Mouse (Mus musculus): Measurements from ENCODE around the gene Swsap1. TPM values are rescaled to one million over a fixed set of nuclear protein-coding genes. Genes with fewer than 3 reads are reported as not detected.

Gene Swsap1
- polyA plus RNA-seq, 1 experiment, result 10.5 TPM

GRCm38 (mm10) chr9:21947540-21948130 is 7.9 kb upstream of the Swsap1 start:
- TF ChIP-seq POLR2A (IDR thresholded peaks at IDR 0.05; ENCODE audit: low read depth, low read length), result no peak
- TF ChIP-seq CTCF (conservative IDR thresholded peaks at IDR 0.05; ENCODE audit: insufficient read depth, insufficient read length, low read depth, low read length), result no peak
- Histone ChIP-seq H3K4me3 (ENCODE audit: insufficient read depth, low read depth, low read length) (no peak overlapping the region), H3K27me3 (replicated peaks; ENCODE audit: control insufficient read depth, insufficient read depth, low read length) (no peaks in the 10 kb centered on the region), H3K4me1 (ENCODE audit: control insufficient read depth, insufficient read depth, low read length) (no peaks in the 10 kb centered on the region), H3K27ac (ENCODE audit: insufficient read depth, low read depth, low read length) (no peak overlapping the region), H3K36me3 (ENCODE audit: control insufficient read depth, insufficient read depth, low read length) (no peaks in the 10 kb centered on the region)
- 10% methylated on average over 28 of the region's 28 CpGs for WGBS
- DNase-seq, result no peak

DNA sequence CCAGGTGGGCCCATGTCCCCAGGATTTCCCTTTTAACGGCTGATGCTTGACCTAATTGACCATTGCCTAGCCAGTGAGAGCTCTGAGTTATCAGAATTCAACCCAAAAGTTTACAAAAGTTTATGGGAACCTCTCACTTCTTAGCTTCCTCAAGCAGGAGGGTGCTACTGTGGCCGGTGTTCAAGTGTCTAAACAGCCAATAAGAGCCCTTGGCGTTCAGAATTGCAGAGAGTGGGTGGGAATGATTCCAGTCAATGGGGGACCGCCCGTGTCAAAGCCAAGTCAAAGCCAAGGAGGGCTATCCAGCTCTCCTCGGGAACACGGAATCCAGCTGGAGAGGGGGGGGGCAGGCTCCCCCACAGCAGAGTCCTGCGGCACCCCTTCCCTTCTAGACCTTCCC is 7.4 kb upstream of the Swsap1 start:
- TF ChIP-seq POLR2A (IDR thresholded peaks at IDR 0.05; ENCODE audit: low read depth, low read length), result no peak
- TF ChIP-seq CTCF (conservative IDR thresholded peaks at IDR 0.05; ENCODE audit: insufficient read depth, insufficient read length, low read depth, low read length), result no peak
- no peaks in the 10 kb centered on the region for H3K36me3 ChIP-seq (ENCODE audit: control insufficient read depth, insufficient read depth, low read length)
- 52% methylated on average over 8 of the region's 8 CpGs for WGBS
- no peaks in the 10 kb centered on the region for H3K27me3 ChIP-seq (replicated peaks; ENCODE audit: control insufficient read depth, insufficient read depth, low read length)
- no peak for DNase-seq
- H3K27ac ChIP-seq (ENCODE audit: insufficient read depth, low read depth, low read length), result no peak overlapping the region
- H3K4me3 ChIP-seq (ENCODE audit: insufficient read depth, low read depth, low read length), result no peak overlapping the region
- H3K4me1 ChIP-seq (ENCODE audit: control insufficient read depth, insufficient read depth, low read length), result no peaks in the 10 kb centered on the region

GRCm38 (mm10) chr9:21948790-21949189 is 6.8 kb upstream of the Swsap1 start:
- H3K36me3 ChIP-seq (ENCODE audit: control insufficient read depth, insufficient read depth, low read length), result no peaks in the 10 kb centered on the region
- WGBS, result 66% methylated on average over 6 of the region's 6 CpGs
- DNase-seq, result no peak
- H3K4me1 ChIP-seq (ENCODE audit: control insufficient read depth, insufficient read depth, low read length), result no peaks in the 10 kb centered on the region
- TF ChIP-seq CTCF (conservative IDR thresholded peaks at IDR 0.05; ENCODE audit: insufficient read depth, insufficient read length, low read depth, low read length), result no peak
- TF ChIP-seq POLR2A (IDR thresholded peaks at IDR 0.05; ENCODE audit: low read depth, low read length), result no peak
- no peaks in the 10 kb centered on the region for H3K27me3 ChIP-seq (replicated peaks; ENCODE audit: control insufficient read depth, insufficient read depth, low read length)
- no peak overlapping the region for H3K4me3 ChIP-seq (ENCODE audit: insufficient read depth, low read depth, low read length)
- H3K27ac ChIP-seq (ENCODE audit: insufficient read depth, low read depth, low read length), result no peak overlapping the region

DNA sequence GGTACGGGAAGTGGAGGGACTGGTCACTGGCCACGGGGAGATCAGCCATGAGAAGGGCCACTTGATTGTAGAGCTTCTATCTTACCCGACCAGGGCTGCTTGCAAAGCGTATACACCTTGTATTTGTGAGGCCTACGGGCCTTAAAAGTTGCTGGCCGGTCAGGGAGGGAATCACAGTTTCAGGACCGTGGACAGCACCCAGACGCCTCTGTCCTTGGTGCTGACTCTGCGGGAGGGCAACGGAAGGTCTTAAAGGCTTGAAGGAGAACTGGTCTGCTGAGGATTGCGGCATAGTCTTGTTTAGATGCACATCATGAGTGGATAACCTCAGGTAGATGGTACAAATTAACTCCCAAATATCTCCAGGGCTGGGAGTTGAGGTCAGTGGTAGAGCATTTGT is 5.2 kb upstream of the Swsap1 start:
- peak; percentile 68 for DNase-seq
- no peak overlapping the region for H3K27ac ChIP-seq (ENCODE audit: insufficient read depth, low read depth, low read length)
- H3K4me3 ChIP-seq (ENCODE audit: insufficient read depth, low read depth, low read length), result no peak overlapping the region
- 14% methylated on average over 11 of the region's 11 CpGs for WGBS
- TF ChIP-seq CTCF (conservative IDR thresholded peaks at IDR 0.05; ENCODE audit: insufficient read depth, insufficient read length, low read depth, low read length), result no peak; the same call in 1 of the 2 replicates
- no peak for TF ChIP-seq POLR2A (IDR thresholded peaks at IDR 0.05; ENCODE audit: low read depth, low read length)
- H3K4me1 ChIP-seq (ENCODE audit: control insufficient read depth, insufficient read depth, low read length), result no peaks in the 10 kb centered on the region
- H3K27me3 ChIP-seq (replicated peaks; ENCODE audit: control insufficient read depth, insufficient read depth, low read length), result no peaks in the 10 kb centered on the region
- no peaks in the 10 kb centered on the region for H3K36me3 ChIP-seq (ENCODE audit: control insufficient read depth, insufficient read depth, low read length)

GRCm38 (mm10) chr9:21951977-21952376 is 3.6 kb upstream of the Swsap1 start:
- WGBS, result 76% methylated on average over 3 of the region's 3 CpGs
- no peak for TF ChIP-seq POLR2A (IDR thresholded peaks at IDR 0.05; ENCODE audit: low read depth, low read length)
- TF ChIP-seq CTCF (conservative IDR thresholded peaks at IDR 0.05; ENCODE audit: insufficient read depth, insufficient read length, low read depth, low read length), result peak; percentile 40
- Histone ChIP-seq H3K36me3 (ENCODE audit: control insufficient read depth, insufficient read depth, low read length) (no peaks in the 10 kb centered on the region), H3K27ac (ENCODE audit: insufficient read depth, low read depth, low read length) (no peak overlapping the region), H3K4me3 (ENCODE audit: insufficient read depth, low read depth, low read length) (no peak overlapping the region), H3K4me1 (ENCODE audit: control insufficient read depth, insufficient read depth, low read length) (peaks cover 3% of the 10 kb centered on the region; the same call in 1 of the 2 replicates), H3K27me3 (replicated peaks; ENCODE audit: control insufficient read depth, insufficient read depth, low read length) (no peaks in the 10 kb centered on the region)
- no peak for DNase-seq

GRCm38 (mm10) chr9:21953600-21953999 is 2.0 kb upstream of the Swsap1 start:
- Histone ChIP-seq H3K27ac (ENCODE audit: insufficient read depth, low read depth, low read length) (no peak overlapping the region), H3K36me3 (ENCODE audit: control insufficient read depth, insufficient read depth, low read length) (no peaks in the 10 kb centered on the region), H3K4me3 (ENCODE audit: insufficient read depth, low read depth, low read length) (no peak overlapping the region), H3K4me1 (ENCODE audit: control insufficient read depth, insufficient read depth, low read length) (peaks cover 3% of the 10 kb centered on the region; the same call in 1 of the 2 replicates), H3K27me3 (replicated peaks; ENCODE audit: control insufficient read depth, insufficient read depth, low read length) (no peaks in the 10 kb centered on the region)
- no peak for DNase-seq
- WGBS, result 33% methylated on average over 3 of the region's 3 CpGs
- TF ChIP-seq POLR2A (IDR thresholded peaks at IDR 0.05; ENCODE audit: low read depth, low read length), result no peak

DNA sequence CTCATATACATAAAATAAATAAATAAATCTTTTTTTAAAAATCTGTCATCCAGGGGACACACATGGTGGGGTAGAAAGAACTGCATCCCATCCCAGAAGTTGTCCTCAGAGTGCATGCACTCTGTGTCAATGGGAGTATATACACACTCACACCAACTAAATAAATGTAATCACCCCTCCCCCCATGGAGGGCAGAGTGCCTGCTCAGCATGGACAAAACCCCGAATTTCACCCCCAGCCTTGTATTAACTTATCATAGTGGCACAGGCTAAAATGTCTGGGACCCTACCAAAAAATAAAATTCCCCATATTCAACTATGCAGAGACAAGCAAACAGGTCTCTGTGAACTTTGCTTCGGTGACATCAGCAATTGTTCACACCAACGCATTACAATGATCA is 920 bp upstream of the Swsap1 start:
- no peak for DNase-seq
- Histone ChIP-seq H3K36me3 (ENCODE audit: control insufficient read depth, insufficient read depth, low read length) (no peaks in the 10 kb centered on the region), H3K4me1 (ENCODE audit: control insufficient read depth, insufficient read depth, low read length) (peaks cover 3% of the 10 kb centered on the region; the same call in 1 of the 2 replicates), H3K27ac (ENCODE audit: insufficient read depth, low read depth, low read length) (no peak overlapping the region), H3K4me3 (ENCODE audit: insufficient read depth, low read depth, low read length) (no peak overlapping the region), H3K27me3 (replicated peaks; ENCODE audit: control insufficient read depth, insufficient read depth, low read length) (no peaks in the 10 kb centered on the region)
- 67% methylated on average over 3 of the region's 3 CpGs for WGBS
- TF ChIP-seq CTCF (conservative IDR thresholded peaks at IDR 0.05; ENCODE audit: insufficient read depth, insufficient read length, low read depth, low read length), result no peak
- no peak for TF ChIP-seq POLR2A (IDR thresholded peaks at IDR 0.05; ENCODE audit: low read depth, low read length)
